In genomic region chr5:123749065-123750064, GRCm38 (mm10) we compare ENCODE assay signal across 8 mouse cellular contexts. TPM values are rescaled to one million over a fixed set of nuclear protein-coding genes. Genes with fewer than 3 reads are reported as not detected.
A peak's percentile ranks its signal among the peaks of the same experiment; 100 is the strongest.
DNase-seq lines count a peak whose midpoint lies in the region; ATAC-seq lines count a peak whose summit lies in the region.

TSS of gene Rsrc2 (minus strand) at chr5:123749414.
TSS of gene Kntc1 (plus strand) at chr5:123749716.

- peak; percentile 92 for ATAC-seq in erythroblast, adult 5-6 weeks (replicated peaks; ENCODE audit: low FRiP score, poor library complexity, severe bottlenecking)
- ATAC-seq in kidney, embryonic 15.5 days (replicated peaks; ENCODE audit: low FRiP score): peak; percentile 98
- peak; percentile 99 for ATAC-seq in monocyte, adult 5-6 weeks (replicated peaks; ENCODE audit: insufficient number of reproducible peaks, low FRiP score, low TSS enrichment, poor library complexity, severe bottlenecking)

- H3K4me2 ChIP-seq in kidney, embryonic 15.5 days: peak within 1 kb of the TSS; percentile 78

- peak within 1 kb of the TSS; percentile 82 for H3K9ac ChIP-seq in kidney, embryonic 15.5 days

- peak within 1 kb of the TSS; percentile 97 for H3K27ac ChIP-seq in heart, embryonic 10.5 days
- H3K27ac ChIP-seq in kidney, embryonic 15.5 days: peak within 1 kb of the TSS; percentile 100

- peaks cover 17% of the 10 kb centered on the region for H3K36me3 ChIP-seq in heart, embryonic 10.5 days
- peaks cover 27% of the 10 kb centered on the region for H3K36me3 ChIP-seq in kidney, embryonic 15.5 days

- under 1% methylated on average over 63 of the region's 63 CpGs for WGBS in heart, embryonic 10.5 days
- under 1% methylated on average over 63 of the region's 63 CpGs for WGBS in kidney, embryonic 15.5 days

- DNase-seq in B cell, adult 2 months: peak; percentile 97 to 98
- DNase-seq in brain, adult 2 months (ENCODE audit: low read depth, low spot score): peak; percentile 100
- peak; percentile 99 for DNase-seq in heart, embryonic 10.5 days (ENCODE audit: low spot score)
- peak; percentile 99 for DNase-seq in liver
- peak; percentile 98 to 99 for DNase-seq in spleen, postnatal 4 days (ENCODE audit: low spot score in 2 of 2)

- peaks cover 24% of the 10 kb centered on the region for H3K4me1 ChIP-seq in heart, embryonic 10.5 days
- H3K4me1 ChIP-seq in kidney, embryonic 15.5 days: peaks cover 40% of the 10 kb centered on the region

- no peaks in the 10 kb centered on the region for H3K9me3 ChIP-seq in heart, embryonic 10.5 days
- no peaks in the 10 kb centered on the region for H3K9me3 ChIP-seq in kidney, embryonic 15.5 days (replicated peaks)

- H3K4me3 ChIP-seq in heart, embryonic 10.5 days: peak within 1 kb of the TSS; percentile 87
- peak within 1 kb of the TSS; percentile 82 for H3K4me3 ChIP-seq in kidney, embryonic 15.5 days (replicated peaks)

- no peaks in the 10 kb centered on the region for H3K27me3 ChIP-seq in heart, embryonic 10.5 days (ENCODE audit: insufficient read depth, poor library complexity, severe bottlenecking)
- H3K27me3 ChIP-seq in kidney, embryonic 15.5 days: no peaks in the 10 kb centered on the region

RNA-seq across cellular contexts. Expression of gene Rsrc2, which starts in this region (rescaled TPM):
- 85.5 and 93.4 TPM in 2 replicates for total RNA-seq in erythroblast, adult 5-6 weeks (2015; ENCODE audit: low replicate concordance)
- 185 and 223 TPM in 2 replicates for total RNA-seq in erythroblast, adult 5-6 weeks (2017; ENCODE audit: low replicate concordance)
- polyA plus RNA-seq in heart, embryonic 10.5 days (2016; fragmentation: Nextera tagmentation; extraction: Ambion mirVana): 85.7 and 102 TPM in 2 replicates
- 122 and 124 TPM in 2 replicates for polyA plus RNA-seq in kidney, embryonic 15.5 days (2015; fragmentation: Nextera tagmentation; extraction: Ambion mirVana)
- total RNA-seq in monocyte, adult 5-6 weeks (2017): 452 to 482 TPM (median 480 TPM) in 3 replicates

RNA-seq across cellular contexts. Expression of gene Kntc1, which starts in this region (rescaled TPM):
- total RNA-seq in erythroblast, adult 5-6 weeks (2015; ENCODE audit: low replicate concordance): 25.0 and 37.6 TPM in 2 replicates
- 24.5 and 59.5 TPM in 2 replicates for total RNA-seq in erythroblast, adult 5-6 weeks (2017; ENCODE audit: low replicate concordance)
- 27.0 and 27.3 TPM in 2 replicates for polyA plus RNA-seq in heart, embryonic 10.5 days (2016; fragmentation: Nextera tagmentation; extraction: Ambion mirVana)
- 33.0 and 34.1 TPM in 2 replicates for polyA plus RNA-seq in kidney, embryonic 15.5 days (2015; fragmentation: Nextera tagmentation; extraction: Ambion mirVana)
- total RNA-seq in monocyte, adult 5-6 weeks (2017): 1.2 TPM in 1 of 3 replicates, not detected in the others

Comparison
In these comparisons a context has a peak if more than half of its experiments do, and no peak if none do; other contexts are left out.
1. Peak in every context shown above with its lines: DNase-seq, ATAC-seq, H3K4me3 ChIP-seq and H3K27ac ChIP-seq.
2. RNA of gene Kntc1 (total RNA-seq): 24.5 to 59.5 TPM in erythroblast, adult 5-6 weeks; 1.2 TPM in monocyte, adult 5-6 weeks; every median in the first group is over 10 times any median in the second.